Mouse (Mus musculus) cortical plate, adult 2 months (tissue): ENCODE results near the gene Nipal3.

Source experiments
- CTCF ChIP-seq: fragments of 200-500 bp; IDR thresholded peaks from 2 replicates; pipeline ENCODE4 v1.5.1; 2011; ENCODE audit warnings: mild to moderate bottlenecking, control low read depth, low read length; ENCODE audit not compliant: insufficient read depth; ENCODE audit errors: extremely low read depth
- POLR2A ChIP-seq: fragments of 200-500 bp; IDR thresholded peaks from 2 replicates; pipeline ENCODE4 v1.6.1; 2011; ENCODE audit warnings: mild to moderate bottlenecking, low read length, control low read depth; ENCODE audit not compliant: insufficient read depth; ENCODE audit errors: extremely low read depth

- TF ChIP-seq POLR2A = no peak
- no peak for TF ChIP-seq CTCF
These were observed 97.3 kb downstream of the Nipal3 start for GRCm38 (mm10) chr4:135397551-135397950.
